Mouse (Mus musculus) intestine, postnatal 0 days (tissue): ENCODE data around the gene Lcn12. TPM values are rescaled to one million over a fixed set of nuclear protein-coding genes. Genes with fewer than 3 reads are reported as not detected.
A peak's percentile ranks its signal among the peaks of the same experiment; 100 is the strongest.

Experiments used
- ATAC-seq: fragments of 200-750 bp; cut with Nextera tagmentation; 2 replicates; pipeline ENCODE4 v1.8.0; 2017; ENCODE audit warnings: mild to moderate bottlenecking, moderate TSS enrichment, moderate library complexity
- H3K27ac ChIP-seq: fragments of 300-500 bp; sonication (generic); 2 replicates; pipeline ENCODE4 v1.5.1; 2014; ENCODE audit warnings: mild to moderate bottlenecking, low read depth, low read length, moderate library complexity
- H3K27me3 ChIP-seq: fragments of 300-500 bp; sonication (generic); replicated peaks from 2 replicates; pipeline ENCODE4 v1.6.1; 2014; ENCODE audit warnings: low read length, mixed read lengths; ENCODE audit not compliant: control insufficient read depth, insufficient read depth
- H3K36me3 ChIP-seq: fragments of 300-500 bp; sonication (generic); 2 replicates; pipeline ENCODE4 v1.6.1; 2014; ENCODE audit warnings: mild to moderate bottlenecking, moderate library complexity; ENCODE audit not compliant: control insufficient read depth, insufficient read depth
- H3K4me1 ChIP-seq: fragments of 300-500 bp; sonication (generic); replicated peaks from 2 replicates; pipeline ENCODE4 v1.6.1; 2014; ENCODE audit warnings: antibody characterized with exemption, low read length, mixed read lengths; ENCODE audit not compliant: control insufficient read depth, insufficient read depth
- H3K4me2 ChIP-seq: fragments of 300-500 bp; sonication (generic); replicated peaks from 2 replicates; pipeline ENCODE4 v1.6.1; 2014; ENCODE audit warnings: low read depth, mild to moderate bottlenecking, moderate library complexity
- H3K4me3 ChIP-seq: fragments of 300-500 bp; sonication (generic); 2 replicates; pipeline ENCODE4 v1.5.1; 2014; ENCODE audit warnings: low read depth, low read length
- H3K9ac ChIP-seq: fragments of 300-500 bp; sonication (generic); 2 replicates; pipeline ENCODE4 v1.6.1; 2014; ENCODE audit warnings: mild to moderate bottlenecking, low read depth, low read length
- H3K9me3 ChIP-seq: fragments of 300-500 bp; sonication (generic); 2 replicates; pipeline ENCODE4 v1.6.1; 2016; ENCODE audit warnings: mixed run types; ENCODE audit not compliant: control insufficient read depth
- CTCF ChIP-seq: sonication (generic); IDR thresholded peaks from 2 replicates; pipeline ENCODE4 v1.5.1; 2016; ENCODE audit warnings: low read depth, mild to moderate bottlenecking, control low read depth, antibody characterized with exemption, moderate library complexity
- WGBS: fragments of 180-500 bp; shearing (Covaris S2); extraction: QIAGEN DNeasy Blood & Tissue Kit; methylation state at CpG from one replicate; pipeline ENCODE4 v1.1.7; 2014; 5-methylcytosine and 5-hydroxymethylcytosine counted together
- polyA plus RNA-seq: library from polyadenylated mRNA; unstranded; fragments of >200 nt; fragmentation: Nextera tagmentation; extraction: Ambion mirVana; gene quantifications from 2 replicates; pipeline ENCODE4 v1.2.1, GENCODE M21; 2015

Lcn12 gene
- polyA plus RNA-seq, 1 experiment from 2014 or later: 0.40 TPM

DNA sequence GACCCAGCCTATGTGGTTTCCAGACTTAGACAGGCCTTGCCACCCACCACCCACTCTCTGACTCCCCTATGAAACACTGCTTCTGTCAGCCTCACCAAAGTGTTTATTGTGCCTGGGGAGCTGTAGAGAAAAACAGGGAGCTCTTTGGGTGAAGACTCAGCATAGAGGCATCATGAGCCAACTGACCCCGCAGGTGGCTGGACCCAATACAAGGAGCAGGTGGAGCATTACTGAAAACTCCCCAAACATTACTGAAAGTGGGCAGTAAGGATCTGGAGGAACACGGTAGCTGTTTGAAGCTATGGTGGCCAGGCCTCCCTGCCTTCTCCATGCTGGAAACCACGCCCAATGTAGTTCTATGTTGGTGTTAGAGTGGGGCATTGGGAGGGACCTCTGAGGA lies 30.1 kb downstream of the Lcn12 start:
- no peaks in the 10 kb centered on the region for H3K27me3 ChIP-seq
- H3K4me2 ChIP-seq: no peak overlapping the region
- 86% methylated on average over 3 of the region's 3 CpGs for WGBS
- peaks cover 6% of the 10 kb centered on the region; the same call in 1 of the 2 replicates for H3K4me1 ChIP-seq
- no peak overlapping the region for H3K9ac ChIP-seq
- H3K4me3 ChIP-seq: no peak overlapping the region
- no peak for ATAC-seq
- TF ChIP-seq CTCF: no peak
- no peaks in the 10 kb centered on the region for H3K9me3 ChIP-seq
- H3K27ac ChIP-seq: no peak overlapping the region
- H3K36me3 ChIP-seq: no peaks in the 10 kb centered on the region

- Histone ChIP-seq H3K27ac (peak overlapping the region; percentile 92), H3K9me3 (no peaks in the 10 kb centered on the region), H3K4me1 (peaks cover 6% of the 10 kb centered on the region), H3K27me3 (no peaks in the 10 kb centered on the region), H3K4me2 (peak overlapping the region; percentile 85), H3K4me3 (peak overlapping the region; percentile 72), H3K9ac (peak overlapping the region; percentile 34; the same call in 1 of the 2 replicates), H3K36me3 (peaks cover 5% of the 10 kb centered on the region; the same call in 1 of the 2 replicates)
- TF ChIP-seq CTCF: no peak
- 23% methylated on average over 3 of the region's 3 CpGs for WGBS
- no peak for ATAC-seq
These were observed 32.3 kb downstream of the Lcn12 start for GRCm38 (mm10) chr2:25461407-25461806.

DNA sequence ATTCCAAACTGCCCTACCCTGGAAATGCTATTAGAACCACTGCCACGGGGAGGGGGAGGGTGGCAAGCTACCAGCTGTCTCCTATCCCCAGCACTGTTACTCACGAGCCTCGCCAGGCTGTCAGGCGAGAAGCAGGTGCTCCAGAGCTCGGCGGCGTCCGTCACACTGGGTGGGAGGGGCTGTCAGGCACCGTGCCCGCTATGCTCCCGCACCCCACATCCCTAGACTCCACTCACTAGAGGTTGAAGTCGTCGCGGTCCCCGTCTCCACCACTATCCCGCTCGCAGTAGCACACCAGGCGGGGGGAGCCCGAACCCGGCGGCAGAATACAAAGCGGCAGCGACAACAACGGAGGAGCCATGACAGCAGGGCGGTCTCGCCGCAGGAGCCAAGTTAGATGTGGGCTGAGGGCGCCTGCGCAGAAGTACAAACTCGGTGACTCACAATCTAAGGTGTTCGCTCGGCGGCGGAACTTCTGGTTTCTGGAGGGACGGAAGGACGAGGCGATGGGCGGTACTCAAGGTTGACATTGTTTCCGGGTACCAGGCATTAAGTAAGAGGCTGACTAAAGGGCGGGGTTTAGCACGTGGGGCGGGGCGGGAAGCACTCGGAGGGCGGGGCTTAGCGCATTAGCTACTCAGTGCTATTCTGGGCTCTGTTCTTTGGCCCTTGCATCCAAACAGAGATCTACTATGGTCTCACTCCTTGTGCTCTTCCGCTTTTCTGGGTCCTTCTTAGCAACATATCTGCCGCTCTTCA lies 33.0 kb downstream of the Lcn12 start, which contains the start of gene Paxx:
Gene Paxx (minus strand): TSS at position 544 of the 759 bp plus-strand sequence.
- peak; percentile 89 for ATAC-seq

GRCm38 (mm10) chr2:25460135-25460534 lies 33.6 kb downstream of the Lcn12 start:
- H3K9me3 ChIP-seq: no peaks in the 10 kb centered on the region
- no peaks in the 10 kb centered on the region for H3K27me3 ChIP-seq
- 24% methylated on average over 5 of the region's 5 CpGs for WGBS
- peak; percentile 3; the same call in 1 of the 2 replicates for ATAC-seq
- peaks cover 6% of the 10 kb centered on the region for H3K4me1 ChIP-seq
- H3K4me2 ChIP-seq: peak overlapping the region; percentile 85
- no peak for TF ChIP-seq CTCF
- H3K36me3 ChIP-seq: peaks cover 5% of the 10 kb centered on the region; the same call in 1 of the 2 replicates
- peak overlapping the region; percentile 92 for H3K27ac ChIP-seq
- H3K4me3 ChIP-seq: peak overlapping the region; percentile 72
- peak overlapping the region; percentile 65 for H3K9ac ChIP-seq

More for the DNA sequence above, 33.0 kb downstream of the Lcn12 start, which contains the start of gene Paxx:
- Histone ChIP-seq H3K36me3 (peaks cover 5% of the 10 kb centered on the region; the same call in 1 of the 2 replicates), H3K4me3 (peak within 1 kb of the TSS; percentile 72), H3K9ac (peak within 1 kb of the TSS; percentile 65), H3K27me3 (no peaks in the 10 kb centered on the region), H3K4me2 (peak within 1 kb of the TSS; percentile 85), H3K9me3 (no peaks in the 10 kb centered on the region), H3K27ac (peak within 1 kb of the TSS; percentile 92), H3K4me1 (peaks cover 6% of the 10 kb centered on the region)
- TF ChIP-seq CTCF: no peak
- WGBS: under 1% methylated on average over 48 of the region's 48 CpGs

DNA sequence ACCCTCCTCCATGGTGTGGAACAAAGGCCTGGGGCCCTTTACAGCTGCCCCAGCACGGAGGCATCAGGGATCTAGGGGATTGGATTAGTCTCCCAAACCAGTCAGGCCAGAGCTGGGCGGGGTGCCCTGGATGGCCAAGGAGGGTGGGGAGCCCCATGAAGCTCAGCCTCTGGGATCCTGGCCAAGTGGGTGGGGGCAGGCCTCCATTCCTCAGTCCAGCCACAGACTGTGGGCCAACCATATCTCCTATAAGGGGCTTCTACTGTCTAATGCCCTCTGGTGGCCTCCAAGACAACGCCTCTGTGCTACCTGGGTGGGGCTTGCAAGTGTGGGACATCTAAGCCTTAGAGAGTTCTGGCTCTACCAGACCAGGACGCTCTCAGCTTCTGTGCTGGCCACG lies 34.8 kb downstream of the Lcn12 start:
- Histone ChIP-seq H3K4me2 (no peak overlapping the region), H3K27ac (no peak overlapping the region)
- 51% methylated on average over 5 of the region's 5 CpGs for WGBS

GRCm38 (mm10) chr2:25457022-25457896 lies 36.5 kb downstream of the Lcn12 start:
- peaks cover 6% of the 10 kb centered on the region for H3K4me1 ChIP-seq
- ATAC-seq: no peak
- H3K36me3 ChIP-seq: peaks cover 5% of the 10 kb centered on the region; the same call in 1 of the 2 replicates
- WGBS: 79% methylated on average over 9 of the region's 9 CpGs
- H3K4me3 ChIP-seq: no peak overlapping the region
- H3K9me3 ChIP-seq: no peaks in the 10 kb centered on the region
- TF ChIP-seq CTCF: no peak
- no peaks in the 10 kb centered on the region for H3K27me3 ChIP-seq
- no peak overlapping the region for H3K27ac ChIP-seq
- H3K9ac ChIP-seq: no peak overlapping the region
- 0 out of 2 replicates have a peak overlapping the region, but pooled peaks have one; percentile 1 for H3K4me2 ChIP-seq

More for the DNA sequence above, 34.8 kb downstream of the Lcn12 start:
- peak; percentile 23; the same call in 1 of the 2 replicates for TF ChIP-seq CTCF
- no peak for ATAC-seq
- Histone ChIP-seq H3K4me1 (peaks cover 6% of the 10 kb centered on the region), H3K4me3 (no peak overlapping the region), H3K9me3 (no peaks in the 10 kb centered on the region), H3K9ac (no peak overlapping the region), H3K36me3 (peaks cover 5% of the 10 kb centered on the region; the same call in 1 of the 2 replicates), H3K27me3 (no peaks in the 10 kb centered on the region)
